Mouse (Mus musculus) cerebellum, adult 11 months (tissue): ENCODE results near the gene Zmat3.
A peak's percentile ranks its signal among the peaks of the same experiment; 100 is the strongest.

Source experiments
- DNase-seq: peaks from one replicate; pipeline ENCODE4 v3.0.0; 2022

The Zmat3 gene

DNA sequence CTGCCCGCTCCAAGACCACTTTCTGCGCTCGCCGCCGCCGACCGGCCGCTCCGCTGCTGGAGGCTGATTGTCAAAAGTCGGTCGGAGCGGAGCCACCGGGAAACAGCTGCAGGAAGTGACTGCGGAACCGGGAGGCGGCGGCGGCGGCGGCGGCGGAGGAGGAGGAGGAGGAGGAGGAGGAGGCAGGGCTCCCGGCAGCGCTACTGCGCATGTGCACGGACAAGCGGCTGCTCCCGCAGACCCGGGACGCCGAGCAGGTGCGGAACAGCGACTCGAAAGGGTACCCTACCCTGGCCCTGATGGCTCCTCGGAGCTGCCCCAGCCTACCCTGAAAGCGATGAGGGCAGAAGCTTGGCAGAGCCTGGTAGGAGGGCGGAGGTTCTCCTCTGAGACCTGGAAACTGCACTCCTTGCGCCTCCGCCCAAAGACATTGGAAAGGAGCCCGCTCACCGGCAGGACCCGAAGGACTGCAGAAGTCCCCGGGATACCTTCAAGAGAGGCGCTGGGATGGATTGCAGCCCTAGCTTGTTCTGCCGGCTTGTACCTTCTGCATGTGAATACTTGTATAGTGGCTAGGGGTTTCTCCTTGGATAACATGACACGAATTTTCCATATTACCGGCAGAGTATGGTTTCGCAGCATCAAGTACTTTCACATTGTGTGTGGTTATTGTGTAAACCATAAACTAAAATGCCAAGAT is at the start of gene Zmat3:
Gene Zmat3, minus strand, starts transcription at position 469 of the 700 bp plus-strand sequence.
- DNase-seq = peak; percentile 86

DNA sequence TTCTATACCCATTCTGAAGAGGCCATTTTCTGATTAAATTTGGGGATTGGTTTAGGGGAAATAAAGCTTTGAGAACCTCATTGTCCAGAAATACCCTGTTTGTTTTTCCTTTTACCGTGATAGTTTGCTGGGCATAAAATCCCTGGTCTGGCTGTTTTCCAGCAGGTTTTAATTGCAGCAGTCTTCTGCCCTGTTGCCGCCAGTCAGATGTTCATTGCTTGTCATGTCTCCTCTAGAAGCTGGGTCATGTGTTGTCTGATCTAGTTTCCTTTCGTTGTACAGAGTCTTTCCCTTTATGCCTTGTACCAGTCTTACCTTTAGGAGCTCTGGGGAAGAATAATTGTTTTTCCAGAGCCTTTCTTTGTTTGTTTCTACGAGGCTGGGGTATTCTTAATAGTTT is 48.6 kb upstream of the Zmat3 start:
- DNase-seq = no peak

DNA sequence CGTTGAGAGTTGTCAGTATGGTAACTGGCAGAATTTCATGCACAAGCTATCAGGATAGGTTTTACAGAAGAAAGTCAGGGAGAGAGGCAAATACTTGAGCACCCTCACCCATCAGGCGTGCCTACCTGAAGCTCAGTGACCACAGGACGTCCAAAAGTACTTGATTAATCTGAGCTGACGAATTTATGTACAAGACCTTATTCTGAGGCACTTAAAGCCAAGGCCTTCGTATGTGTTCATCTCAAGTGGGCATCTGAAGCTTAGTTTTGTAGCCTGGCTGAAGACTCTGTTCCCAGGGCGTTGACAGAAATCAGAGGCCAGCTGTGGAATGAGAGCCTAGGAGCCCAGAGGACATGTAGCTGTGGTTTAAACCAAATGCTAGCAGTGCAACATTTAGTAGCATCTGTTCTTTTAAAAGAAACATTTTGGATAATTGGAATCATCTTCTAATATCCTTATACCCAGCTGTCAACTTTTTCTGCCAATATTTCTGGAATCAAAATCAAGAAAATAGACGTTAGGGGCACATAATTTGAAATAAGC is 46.8 kb upstream of the Zmat3 start:
- DNase-seq = no peak

DNA sequence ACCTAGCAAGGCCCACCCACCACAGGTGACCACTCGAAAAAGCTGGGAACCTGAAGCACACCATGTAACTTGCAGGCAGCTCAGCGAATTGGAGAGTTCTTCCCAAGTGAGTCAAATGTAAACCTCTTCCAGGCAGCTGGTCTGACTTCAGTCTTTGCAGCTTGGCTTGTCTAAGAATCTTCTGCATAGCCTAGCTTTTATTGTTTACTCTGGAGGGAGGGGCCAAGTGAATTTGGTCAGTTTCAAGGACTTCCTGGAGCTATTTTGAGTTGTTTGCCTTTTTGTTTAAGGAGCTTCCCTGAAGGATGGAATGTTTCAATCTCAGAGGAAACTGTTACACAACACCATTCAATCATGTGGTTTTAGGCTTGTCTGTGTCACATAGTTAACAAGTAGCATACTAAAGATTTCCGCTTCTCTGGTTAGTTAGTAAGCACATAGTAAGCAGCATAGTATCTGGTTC is 43.0 kb upstream of the Zmat3 start:
- DNase-seq = no peak

GRCm38 (mm10) chr3:32406804-32407203 is 41.0 kb upstream of the Zmat3 start:
- DNase-seq = no peak

GRCm38 (mm10) chr3:32405699-32406098 is 39.9 kb upstream of the Zmat3 start:
- DNase-seq = no peak

DNA sequence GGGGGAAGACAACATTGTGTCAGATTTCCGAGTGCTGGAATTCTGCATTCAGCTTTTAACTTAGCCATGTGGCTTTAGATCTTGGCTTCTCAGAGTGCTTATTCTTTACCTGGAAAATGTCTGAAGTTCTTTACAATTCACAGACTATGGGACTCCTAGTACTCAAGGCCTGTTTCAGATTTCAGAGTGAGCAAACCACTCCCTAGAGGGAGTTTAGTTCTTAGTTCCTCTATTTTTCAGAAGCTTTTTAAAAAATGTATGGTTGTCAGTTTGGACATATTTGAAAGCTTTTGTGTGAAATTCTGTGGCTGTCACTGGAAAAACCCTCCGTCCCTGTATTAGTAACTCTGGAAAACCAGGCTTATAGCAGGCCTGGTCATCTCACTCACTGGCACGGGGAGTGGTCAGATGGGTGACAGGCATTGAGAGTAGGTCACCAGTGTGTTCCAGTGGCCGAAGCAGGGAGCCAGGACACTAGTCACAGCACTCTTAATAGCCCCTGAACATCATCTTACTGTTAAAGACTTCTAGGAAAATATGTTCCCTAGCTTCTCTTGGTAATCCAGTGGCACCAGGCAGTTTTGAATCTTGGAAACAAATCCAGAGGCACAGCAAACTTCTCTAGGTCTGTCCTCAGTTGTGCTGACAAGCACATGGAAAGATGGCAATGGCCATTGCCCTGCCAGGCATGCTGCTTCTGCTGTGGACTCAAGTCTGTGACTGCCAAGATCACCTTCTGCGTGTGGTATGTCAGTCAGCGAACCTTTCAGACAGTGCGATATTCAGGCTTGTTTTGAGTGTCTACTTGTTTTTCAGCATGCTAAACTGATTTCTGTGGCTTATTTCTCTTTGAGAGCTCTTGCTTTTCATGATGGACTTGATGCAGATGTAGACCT is 37.4 kb upstream of the Zmat3 start:
- DNase-seq = no peak

GRCm38 (mm10) chr3:32401591-32401990 is 35.8 kb upstream of the Zmat3 start:
- DNase-seq = no peak

GRCm38 (mm10) chr3:32399931-32400330 is 34.1 kb upstream of the Zmat3 start:
- no peak for DNase-seq

GRCm38 (mm10) chr3:32399381-32399780 is 33.6 kb upstream of the Zmat3 start:
- no peak for DNase-seq

GRCm38 (mm10) chr3:32398623-32399022 is 32.8 kb upstream of the Zmat3 start:
- DNase-seq = no peak

DNA sequence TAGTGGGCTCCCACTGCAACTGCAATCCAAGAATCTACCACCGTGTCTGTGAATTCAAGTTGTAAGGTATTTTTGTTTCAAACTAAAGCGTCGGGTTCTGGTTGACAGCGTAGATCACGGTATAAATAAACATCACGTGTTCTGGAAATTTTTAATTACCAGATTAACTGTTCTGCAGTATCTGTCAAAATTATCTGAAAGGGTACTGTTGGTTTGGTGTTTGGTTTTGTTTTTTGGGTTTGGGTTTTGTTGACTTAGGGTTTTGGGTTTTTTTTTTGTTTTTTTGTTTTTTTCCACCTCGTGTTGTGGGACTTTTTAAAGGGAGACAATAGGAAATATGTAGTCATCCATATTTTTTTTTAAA is 32.3 kb upstream of the Zmat3 start:
- no peak for DNase-seq

DNA sequence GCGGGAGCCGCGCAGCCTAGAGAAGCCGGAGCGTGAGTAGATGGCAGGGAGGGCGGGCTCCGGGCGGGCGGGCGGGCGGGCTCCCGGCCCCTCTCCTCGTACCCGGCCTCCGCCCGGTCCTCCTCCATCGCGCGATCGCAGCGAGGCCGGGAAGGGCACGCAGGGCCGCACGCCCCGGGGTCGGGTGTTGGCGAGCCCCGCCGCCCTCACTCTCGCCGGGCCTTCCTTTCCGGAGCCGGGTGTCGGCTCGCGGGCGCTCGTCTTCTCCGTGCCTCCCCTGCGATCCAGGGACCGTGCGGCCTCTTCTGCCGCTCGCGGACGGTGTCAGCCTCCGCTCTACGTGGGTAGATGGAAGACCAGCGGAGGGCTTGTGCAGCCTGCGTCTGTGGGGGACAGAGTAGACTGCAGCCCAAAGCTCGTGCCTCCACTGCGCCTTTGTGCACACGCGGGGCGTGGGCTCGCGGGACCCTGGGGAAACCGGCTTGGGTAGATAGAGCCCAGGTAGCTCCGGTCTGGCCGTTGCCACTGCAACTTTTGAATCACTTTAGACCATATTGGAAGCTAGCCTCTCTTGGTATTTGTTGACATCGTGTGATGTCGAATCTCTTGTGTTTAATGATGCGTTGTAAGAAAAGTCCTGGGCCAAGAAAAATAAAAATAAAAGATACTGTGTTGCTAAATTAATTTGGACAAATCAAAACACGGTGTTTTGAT is 31.8 kb upstream of the Zmat3 start, which contains the start of gene Pik3ca:
Gene Pik3ca, plus strand, starts transcription at position 211 of the 714 bp plus-strand sequence.
- DNase-seq = peak; percentile 53

GRCm38 (mm10) chr3:32396794-32397460 is 31.1 kb upstream of the Zmat3 start:
- DNase-seq = peak; percentile 96

GRCm38 (mm10) chr3:32395771-32396551 is 30.1 kb upstream of the Zmat3 start:
- DNase-seq = peak; percentile 52

GRCm38 (mm10) chr3:32393986-32394385 is 28.2 kb upstream of the Zmat3 start:
- no peak for DNase-seq

DNA sequence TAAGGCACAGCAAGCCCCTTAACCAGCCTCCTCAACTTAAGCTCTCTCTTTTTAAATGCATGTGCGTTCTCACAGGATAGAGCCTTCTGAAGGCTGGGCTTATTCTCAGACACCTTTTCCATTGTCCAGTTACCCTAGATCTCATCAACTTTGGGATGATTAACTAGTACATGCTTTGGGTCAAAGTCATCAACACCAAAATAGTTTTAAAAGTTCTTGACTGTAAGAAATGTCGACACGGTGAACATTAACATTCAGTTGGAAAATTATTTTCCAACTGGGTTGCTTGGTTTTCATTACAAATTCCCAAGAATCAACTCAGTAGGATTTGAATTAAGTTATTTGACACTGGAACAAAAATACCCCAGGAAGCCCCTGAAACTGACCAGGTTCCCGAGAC is 27.0 kb upstream of the Zmat3 start:
- DNase-seq = no peak

DNA sequence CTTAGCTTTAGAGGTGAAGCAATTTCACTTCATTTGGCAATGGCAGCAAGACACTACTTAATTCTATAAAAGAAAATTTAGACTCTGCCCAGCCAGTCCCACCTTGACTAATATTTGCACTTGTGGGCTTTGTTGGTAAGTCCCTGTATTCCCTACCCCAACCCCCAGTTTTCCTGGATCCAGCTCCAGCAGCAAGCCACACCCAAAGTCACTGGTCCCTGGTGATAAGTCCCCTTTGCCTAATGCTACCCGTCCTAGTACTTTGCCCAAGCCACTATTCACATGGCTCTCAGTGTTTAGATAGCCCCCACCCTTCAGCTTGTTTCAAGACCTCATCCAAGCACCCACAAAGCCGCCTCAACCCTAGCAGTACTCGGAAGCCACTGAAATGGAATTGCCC is 15.7 kb upstream of the Zmat3 start:
- DNase-seq = no peak

GRCm38 (mm10) chr3:32379891-32380290 is 14.1 kb upstream of the Zmat3 start:
- no peak for DNase-seq

GRCm38 (mm10) chr3:32373236-32373635 is 7.4 kb upstream of the Zmat3 start:
- DNase-seq = no peak

DNA sequence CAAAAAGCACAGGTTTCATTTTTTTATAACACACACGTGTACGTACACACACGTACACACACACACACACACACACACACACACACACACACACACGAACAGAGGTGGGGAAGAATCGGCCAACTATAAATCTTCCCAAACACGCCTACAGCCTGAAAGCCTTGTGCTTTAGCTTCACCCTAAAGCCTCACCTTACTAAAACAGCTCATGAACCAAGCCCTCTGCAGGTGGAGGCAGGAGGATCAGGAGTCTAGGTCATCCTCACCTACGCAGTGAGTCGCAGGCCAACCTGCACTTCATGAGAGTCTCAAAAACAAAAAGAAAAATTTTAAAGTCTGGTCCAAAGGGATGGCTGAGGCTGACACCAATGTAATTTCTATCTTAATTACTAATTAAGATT is 6.7 kb upstream of the Zmat3 start:
- DNase-seq = no peak

DNA sequence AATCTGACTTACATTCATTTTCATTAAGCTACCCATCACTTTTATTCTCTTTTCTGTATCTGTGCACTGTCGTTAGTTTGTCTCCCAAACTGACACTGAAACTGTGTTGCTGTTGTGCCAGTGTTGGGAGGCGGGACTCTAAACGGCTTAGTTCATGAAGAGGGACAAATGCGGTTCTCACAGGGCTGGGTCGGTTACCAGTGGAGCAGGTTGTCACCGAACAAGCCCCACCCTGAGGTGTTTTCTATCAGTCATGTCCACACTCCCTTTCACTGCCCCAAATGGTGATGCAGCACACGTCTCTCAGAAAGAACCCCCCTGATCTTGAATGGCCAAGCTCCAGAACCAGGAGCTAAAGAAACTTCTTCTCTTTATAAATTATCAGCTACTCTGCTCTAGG is 6.1 kb upstream of the Zmat3 start:
- no peak for DNase-seq
